Mouse (Mus musculus) left cerebral cortex, adult 8-10 months (tissue): ENCODE measurements around the gene Zic2. TPM values are rescaled to one million over a fixed set of nuclear protein-coding genes. Genes with fewer than 3 reads are reported as not detected.

Source experiments
- DNase-seq, 2 experiments: peaks; one replicate each; pipeline ENCODE4 v3.0.0; 2022; ENCODE audit warnings: low spot score in 2 of 2
- total RNA-seq, 4 experiments: library from RNA; stranded (reverse); gene quantifications; 2 replicates each; pipeline ENCODE4 v1.2.4; 2022

The Zic2 gene
- total RNA-seq, 4 experiments from 2014 or later = 20.3 to 25.7 (median 21.7) TPM

- DNase-seq = no peak
Observed at GRCm38 (mm10) chr14:122476041-122476821, 996 bp downstream of the Zic2 start.

DNA sequence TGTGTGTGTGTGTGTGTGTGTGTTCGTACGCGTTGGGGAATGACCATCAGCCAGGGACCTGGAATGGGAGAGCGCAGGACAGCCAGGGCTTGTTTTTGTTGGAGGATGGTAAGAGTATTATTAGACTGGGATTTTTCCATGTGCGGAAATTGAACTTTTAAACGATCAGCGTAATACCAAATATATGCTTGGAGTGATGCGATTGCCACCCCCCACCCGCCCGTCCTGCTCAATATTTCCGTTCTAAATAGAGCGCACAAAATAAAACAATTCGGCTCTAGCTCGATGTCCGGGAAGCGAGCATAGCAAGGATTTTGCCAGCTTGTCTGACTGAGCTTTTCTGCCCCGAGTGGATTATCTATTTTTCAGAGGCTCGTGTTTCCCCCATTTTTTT, 1.6 kb downstream of the Zic2 start:
- DNase-seq = no peak

DNA sequence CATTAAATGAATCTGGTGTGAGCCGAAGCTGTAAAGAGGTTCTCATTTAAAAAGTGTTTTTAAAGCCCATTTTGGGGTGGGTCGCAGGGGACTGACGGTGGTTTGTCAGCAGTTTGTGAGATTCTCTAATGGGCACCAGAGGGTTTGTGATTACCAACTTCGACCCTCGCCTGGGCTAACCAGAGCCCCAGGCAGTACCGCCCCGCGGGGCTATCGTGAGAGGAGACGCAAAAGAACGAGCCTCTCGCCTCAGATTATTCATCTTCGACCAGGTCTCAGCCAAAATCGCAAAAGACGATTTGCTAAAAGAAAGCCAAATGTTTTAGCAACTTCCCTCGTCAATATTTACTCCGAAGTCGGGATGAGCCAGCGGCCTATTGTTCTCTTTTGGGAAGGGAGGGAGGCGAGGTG, 2.0 kb downstream of the Zic2 start:
- no peak for DNase-seq

DNA sequence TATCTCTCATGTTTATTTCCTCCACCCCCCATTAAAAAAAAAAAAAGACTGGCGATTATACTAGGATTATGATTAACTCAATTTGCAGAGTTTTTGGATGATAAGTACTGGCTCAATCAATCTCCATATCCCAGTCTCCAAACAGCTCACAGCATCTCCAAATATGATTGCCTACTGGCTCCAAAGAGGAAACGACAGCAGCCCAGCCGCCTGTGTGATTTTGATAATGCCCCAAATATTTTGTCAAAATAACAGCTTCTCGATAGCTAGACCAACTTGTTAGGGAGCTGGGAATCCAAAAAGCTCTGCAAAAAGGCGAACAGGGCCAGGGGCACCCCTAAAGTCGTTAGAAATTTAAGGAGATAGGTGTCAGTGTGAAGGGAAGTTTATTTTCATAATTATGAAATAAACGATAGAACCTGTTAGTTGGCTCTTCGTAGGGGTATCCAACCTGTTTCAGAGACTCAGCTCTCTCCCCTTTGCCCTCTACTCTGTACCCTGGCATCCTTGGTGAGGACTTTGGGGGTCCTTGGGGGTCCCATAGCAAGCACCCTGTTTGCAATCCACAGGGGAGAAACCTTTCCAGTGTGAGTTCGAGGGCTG, 2.8 kb downstream of the Zic2 start:
- no peak for DNase-seq

DNA sequence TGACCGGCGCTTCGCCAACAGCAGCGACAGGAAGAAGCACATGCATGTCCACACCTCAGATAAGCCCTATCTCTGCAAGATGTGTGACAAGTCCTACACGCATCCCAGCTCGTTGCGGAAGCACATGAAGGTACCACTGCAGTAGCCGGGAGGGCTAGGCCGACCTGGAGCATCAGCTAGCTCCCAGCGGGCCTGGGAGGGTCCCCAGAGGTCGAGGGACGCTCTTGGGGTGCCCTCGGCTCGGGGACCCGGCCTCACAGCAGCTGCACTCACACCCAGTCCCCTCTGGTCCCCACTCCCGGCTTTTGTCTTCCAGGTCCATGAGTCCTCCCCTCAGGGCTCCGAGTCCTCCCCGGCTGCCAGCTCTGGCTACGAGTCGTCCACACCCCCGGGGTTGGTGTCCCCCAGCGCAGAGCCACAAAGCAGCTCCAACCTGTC, 3.4 kb downstream of the Zic2 start:
- DNase-seq = no peak

DNA sequence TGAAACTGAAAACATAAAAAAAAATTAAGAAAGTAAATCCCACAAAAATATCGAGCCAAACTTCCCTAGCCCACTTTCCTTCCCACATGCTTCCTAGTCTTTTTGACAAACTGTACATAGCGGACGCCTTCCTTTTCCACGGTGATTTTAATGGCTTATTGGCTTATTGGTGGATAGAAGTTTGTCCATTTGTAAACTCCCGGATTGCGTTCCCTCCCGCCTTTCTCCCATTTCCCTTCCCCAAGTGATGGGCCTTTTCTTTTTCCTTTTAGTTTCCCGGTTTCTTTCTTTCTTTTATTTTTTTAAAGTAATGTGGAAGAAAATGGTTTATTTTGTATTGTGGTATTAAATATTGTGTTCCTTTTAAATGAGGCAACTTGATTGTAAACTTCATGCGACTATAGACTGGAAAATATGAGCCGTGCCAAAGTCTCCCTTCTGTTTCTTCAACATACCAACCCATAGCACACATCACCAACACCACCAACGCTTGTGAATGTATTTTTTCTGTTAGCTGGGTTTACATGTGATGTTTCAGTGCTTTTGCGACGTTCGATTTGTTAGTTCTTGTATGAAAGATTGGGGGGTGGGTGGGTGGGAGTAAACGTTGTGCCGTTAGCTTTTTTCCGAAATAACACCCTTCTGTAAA, 4.3 kb downstream of the Zic2 start:
- no peak for DNase-seq

GRCm38 (mm10) chr14:122480355-122480754, 5.1 kb downstream of the Zic2 start:
- DNase-seq = no peak

- no peak for DNase-seq
Observed at GRCm38 (mm10) chr14:122481181-122481580, 5.9 kb downstream of the Zic2 start.

- no peak for DNase-seq
Observed at GRCm38 (mm10) chr14:122482081-122483023, 7.1 kb downstream of the Zic2 start.

DNA sequence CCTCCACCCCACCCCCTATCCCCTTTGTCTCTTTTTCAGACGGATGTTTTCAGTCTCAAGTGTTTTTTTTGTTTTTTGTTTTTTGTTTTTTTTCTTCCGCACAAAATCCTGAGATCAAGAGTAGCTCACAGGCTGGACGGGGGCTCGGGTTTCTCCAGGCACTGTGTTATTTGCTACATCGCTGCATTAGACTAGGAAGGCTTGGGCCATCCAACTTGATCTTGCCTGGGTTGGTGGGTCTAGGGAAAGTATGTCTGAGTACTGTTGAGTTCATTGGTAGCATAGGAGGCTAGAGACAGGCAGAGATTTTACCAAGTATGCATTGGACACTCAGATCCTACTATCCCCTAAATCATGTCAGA, 7.8 kb downstream of the Zic2 start:
- DNase-seq = no peak

- no peak for DNase-seq
Observed at GRCm38 (mm10) chr14:122483556-122484421, 8.6 kb downstream of the Zic2 start.

GRCm38 (mm10) chr14:122484458-122484843, 9.2 kb downstream of the Zic2 start:
- no peak for DNase-seq

DNA sequence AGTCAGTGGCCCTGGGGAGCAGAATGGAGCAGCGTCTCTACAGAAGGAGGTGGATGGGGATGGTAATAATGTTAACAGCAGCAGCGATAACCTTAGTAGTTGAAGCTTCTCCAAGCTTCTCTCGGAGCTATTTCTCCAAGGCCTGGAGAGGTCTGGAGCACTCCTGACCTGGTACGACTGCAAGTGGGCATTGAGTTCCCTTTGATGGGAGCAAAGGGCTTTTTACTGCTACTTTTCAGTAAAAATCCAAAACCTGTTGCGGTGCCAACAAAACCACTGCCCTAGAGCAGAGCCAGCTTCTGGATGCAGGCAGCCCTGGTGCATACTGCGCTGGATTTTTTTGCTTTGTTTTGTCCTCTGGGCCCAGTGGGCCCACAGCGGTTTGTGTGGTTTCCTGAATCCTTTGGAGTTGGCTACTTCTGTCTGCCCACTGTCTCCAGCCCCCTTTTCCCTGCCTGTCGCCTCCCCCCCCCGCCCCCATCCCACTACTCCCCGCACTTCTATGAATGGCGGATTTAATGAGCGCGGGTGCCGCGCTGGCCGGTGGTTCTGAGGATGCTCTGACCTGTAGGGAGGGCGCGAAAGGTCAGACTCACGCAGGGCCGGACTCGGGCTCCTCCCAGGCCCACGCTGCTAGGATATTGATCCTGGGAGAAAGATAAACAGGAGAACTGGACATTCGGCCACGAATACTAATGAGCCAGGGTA, 9.8 kb downstream of the Zic2 start:
- DNase-seq = no peak

- DNase-seq = no peak
Observed at GRCm38 (mm10) chr14:122485635-122486181, 10.5 kb downstream of the Zic2 start.

GRCm38 (mm10) chr14:122486611-122487010, 11.4 kb downstream of the Zic2 start:
- no peak for DNase-seq

DNA sequence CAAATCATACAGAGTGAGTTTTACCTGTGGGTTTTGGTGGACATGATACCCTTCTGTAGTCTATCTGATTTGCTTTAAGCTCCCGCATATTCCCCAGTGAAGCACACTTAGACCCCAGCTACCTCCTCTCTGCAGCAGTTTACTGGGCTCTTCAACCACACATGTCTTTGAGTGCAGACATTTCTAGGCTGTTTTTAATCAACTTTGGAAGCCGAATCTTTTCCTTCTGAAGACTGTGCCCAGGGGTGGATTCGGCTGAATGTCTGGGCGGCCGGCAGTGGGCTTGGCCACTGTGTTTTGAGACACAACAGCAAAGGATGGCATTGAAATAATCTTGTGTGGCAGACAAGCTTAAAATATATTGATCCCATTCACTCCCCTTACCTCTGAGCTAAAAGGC, 12.1 kb downstream of the Zic2 start:
- no peak for DNase-seq

DNA sequence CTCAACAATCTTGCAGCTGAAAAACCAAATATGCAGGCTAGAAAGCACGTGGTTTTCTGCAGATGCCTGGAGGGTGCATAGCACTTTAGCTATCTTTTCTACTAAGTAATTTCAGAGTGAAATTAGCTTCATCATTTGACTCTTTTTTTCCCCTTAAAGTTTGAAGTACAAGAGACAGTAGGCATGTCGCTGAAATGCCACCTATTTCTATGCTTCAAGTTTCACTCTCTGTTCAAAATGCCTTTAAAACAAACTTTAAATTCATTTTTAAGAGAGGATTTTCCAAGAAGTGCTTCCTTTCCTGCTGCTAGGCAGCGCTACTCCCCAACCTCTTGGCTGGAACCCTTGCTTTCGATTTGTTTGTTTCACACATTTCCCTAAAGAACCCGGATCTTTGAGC, 13.8 kb downstream of the Zic2 start:
- DNase-seq = no peak

DNA sequence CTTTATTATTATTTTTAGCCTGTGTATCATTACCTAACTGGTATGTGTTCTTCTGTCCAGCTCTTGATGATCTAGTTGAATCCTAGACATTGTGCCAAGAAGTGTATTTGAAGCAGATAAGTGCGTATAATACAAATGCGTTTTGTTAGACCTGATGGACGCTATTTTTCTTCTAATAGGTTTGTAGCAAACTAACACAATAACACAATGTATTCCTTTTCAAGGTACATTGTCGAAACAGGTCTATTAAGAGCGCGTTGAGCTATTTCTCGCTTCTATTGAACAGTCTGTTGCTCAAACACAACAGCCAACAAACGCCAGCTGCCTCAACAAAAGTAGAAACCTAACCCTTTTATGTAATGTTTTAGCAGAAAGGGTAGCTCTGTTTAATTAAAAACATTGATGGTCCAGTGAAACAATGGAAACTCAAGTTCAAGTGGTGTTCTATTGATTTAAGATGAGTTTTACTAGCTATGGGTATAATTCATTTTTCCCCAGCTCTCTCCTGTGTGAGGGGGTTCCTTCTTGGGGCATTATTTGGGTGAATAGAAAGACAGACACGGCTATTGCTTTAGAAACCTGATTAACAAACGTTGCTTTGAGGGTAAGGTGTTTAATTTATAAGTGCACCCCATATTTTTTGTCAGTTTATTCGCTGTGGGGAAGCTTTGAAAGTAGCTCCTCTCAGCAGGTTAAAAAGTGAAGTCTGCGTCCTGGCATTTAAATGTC, 14.6 kb downstream of the Zic2 start:
- DNase-seq = no peak
